Mouse (Mus musculus): ENCODE measurements around the gene Hoxd11. TPM values are rescaled to one million over a fixed set of nuclear protein-coding genes. Genes with fewer than 3 reads are reported as not detected.

Hoxd11 gene
- polyA plus RNA-seq, 1 experiment from 2014 or later, result not detected

DNA sequence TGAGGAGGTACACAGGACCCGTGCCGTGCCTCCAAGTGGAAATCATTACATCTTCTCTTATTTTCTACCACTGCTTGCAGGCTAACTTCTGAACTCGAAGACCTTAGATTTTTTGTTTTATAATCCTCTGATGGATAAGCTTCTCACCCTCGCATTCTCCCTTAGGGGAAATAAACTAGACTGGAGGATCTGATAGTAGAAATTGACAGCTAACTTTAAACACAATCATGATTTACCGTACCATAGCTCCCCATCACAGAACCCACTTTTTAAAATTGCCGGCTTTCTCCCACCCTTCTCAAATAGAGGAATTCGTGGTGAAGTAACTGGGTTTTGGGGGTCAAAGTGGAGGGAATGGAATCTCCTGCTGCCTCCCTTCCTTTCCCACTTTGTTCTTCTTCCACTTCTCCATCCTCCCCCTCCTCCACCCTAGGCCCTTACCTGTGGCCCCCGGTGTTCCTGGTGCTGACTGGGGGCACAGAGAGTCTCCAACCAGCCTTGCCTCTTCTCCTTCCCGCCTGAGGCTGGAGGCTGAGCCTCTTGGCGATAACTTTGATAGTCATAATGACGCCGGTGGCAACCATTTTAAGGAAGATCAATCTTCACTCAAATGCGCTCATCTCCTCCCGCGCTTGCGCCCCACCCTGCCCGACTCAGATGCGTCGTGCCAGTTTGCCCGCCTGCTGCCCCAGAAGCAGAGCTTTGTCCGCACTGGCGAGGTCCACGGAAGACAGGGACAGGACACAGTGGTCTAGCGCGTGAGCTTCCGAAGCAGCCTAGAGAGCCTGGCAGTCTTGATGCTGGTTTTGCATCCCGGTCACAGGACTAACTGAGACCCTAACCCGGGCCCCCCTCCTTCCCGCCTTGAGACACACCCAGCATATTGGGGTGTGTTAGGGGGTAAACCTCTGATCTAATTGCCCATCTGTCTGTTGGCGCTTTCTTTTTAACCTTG, 18.7 kb upstream of the Hoxd11 start:
- Histone ChIP-seq H3K36me3 (ENCODE audit: control insufficient read depth, insufficient read depth, low read length) (no peaks in the 10 kb centered on the region), H3K4me2 (no peak overlapping the region), H3K4me3 (ENCODE audit: low read depth, low read length) (no peak overlapping the region; the same call in 1 of the 2 replicates), H3K9me3 (replicated peaks; ENCODE audit: control insufficient read depth, low read length) (no peaks in the 10 kb centered on the region), H3K27ac (ENCODE audit: low read depth, low read length) (no peak overlapping the region), H3K27me3 (ENCODE audit: control insufficient read depth, insufficient read depth, low read length) (peaks cover 93% of the 10 kb centered on the region), H3K4me1 (ENCODE audit: control insufficient read depth, insufficient read depth, low read length) (peaks cover 4% of the 10 kb centered on the region; the same call in 1 of the 2 replicates), H3K9ac (ENCODE audit: low read depth, low read length) (no peak overlapping the region)
- 4% methylated on average over 30 of the region's 30 CpGs for WGBS (ENCODE audit: insufficient replicate concordance)
- no peak for ATAC-seq (replicated peaks; ENCODE audit: insufficient number of reproducible peaks, low FRiP score, low TSS enrichment)

DNA sequence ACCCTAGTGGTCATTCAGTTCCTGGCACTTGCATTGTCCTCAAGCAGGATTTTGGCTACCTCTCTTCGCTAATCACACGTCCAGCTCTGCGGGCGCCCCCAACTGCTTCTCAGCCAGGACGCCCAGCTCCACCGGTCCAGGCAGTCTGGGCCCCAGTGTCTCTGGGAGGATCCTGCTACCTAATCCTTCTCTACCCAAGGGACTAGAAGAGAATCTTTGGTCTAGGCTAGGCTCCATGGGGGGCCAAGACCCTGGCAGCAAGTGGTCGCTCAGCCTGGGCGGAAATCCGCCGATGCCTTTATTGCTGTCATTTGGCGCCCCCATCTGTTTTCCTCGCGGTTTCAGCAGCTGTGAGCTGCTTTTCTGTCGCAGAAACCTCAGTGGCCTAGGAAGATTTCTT, 17.7 kb upstream of the Hoxd11 start:
- H3K27ac ChIP-seq (ENCODE audit: low read depth, low read length), result no peak overlapping the region

DNA sequence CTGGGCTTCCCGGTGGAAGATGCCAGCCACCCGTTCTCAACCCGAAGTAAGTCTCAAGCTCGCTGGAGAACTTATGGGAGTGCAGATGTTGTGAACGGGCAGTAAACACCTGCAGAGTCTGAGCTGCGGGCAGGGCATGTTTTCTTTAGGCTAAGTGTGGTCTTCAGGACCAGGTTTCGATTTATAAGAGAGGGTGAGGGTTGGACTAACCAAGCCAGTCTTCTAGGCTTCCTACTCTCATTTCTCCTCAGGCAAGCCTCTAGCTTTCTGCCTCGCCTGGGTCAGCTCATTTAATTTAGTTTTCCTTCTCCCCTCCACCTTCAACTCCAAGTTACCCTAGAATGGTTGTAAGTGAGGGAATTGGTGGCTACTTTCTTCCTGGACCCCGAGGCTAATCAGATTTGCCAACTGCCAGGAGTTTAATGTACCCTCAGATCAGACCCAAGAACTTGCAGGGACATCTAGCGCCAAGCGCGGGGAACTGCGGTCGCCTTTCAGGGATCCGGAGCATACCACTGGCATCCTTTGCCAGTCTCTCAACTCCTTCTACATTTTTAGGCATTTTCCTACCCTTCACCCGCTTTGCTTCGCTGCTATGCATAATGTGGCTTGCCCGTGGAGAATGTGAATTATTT, 15.9 kb upstream of the Hoxd11 start:
- H3K4me3 ChIP-seq (ENCODE audit: low read depth, low read length), result no peak overlapping the region
- no peak overlapping the region for H3K4me2 ChIP-seq
- H3K4me1 ChIP-seq (ENCODE audit: control insufficient read depth, insufficient read depth, low read length), result peaks cover 7% of the 10 kb centered on the region; the same call in 1 of the 2 replicates
- ATAC-seq (replicated peaks; ENCODE audit: insufficient number of reproducible peaks, low FRiP score, low TSS enrichment), result no peak
- no peaks in the 10 kb centered on the region for H3K36me3 ChIP-seq (ENCODE audit: control insufficient read depth, insufficient read depth, low read length)
- H3K27me3 ChIP-seq (ENCODE audit: control insufficient read depth, insufficient read depth, low read length), result peaks cover 94% of the 10 kb centered on the region
- 6% methylated on average over 18 of the region's 18 CpGs for WGBS (ENCODE audit: insufficient replicate concordance)
- no peaks in the 10 kb centered on the region for H3K9me3 ChIP-seq (replicated peaks; ENCODE audit: control insufficient read depth, low read length)
- H3K9ac ChIP-seq (ENCODE audit: low read depth, low read length), result no peak overlapping the region
- no peak overlapping the region for H3K27ac ChIP-seq (ENCODE audit: low read depth, low read length)

More for the DNA sequence above, 17.7 kb upstream of the Hoxd11 start:
- Histone ChIP-seq H3K4me2 (peak overlapping the region; percentile 53), H3K9me3 (replicated peaks; ENCODE audit: control insufficient read depth, low read length) (no peaks in the 10 kb centered on the region), H3K9ac (ENCODE audit: low read depth, low read length) (no peak overlapping the region), H3K4me3 (ENCODE audit: low read depth, low read length) (peak overlapping the region; percentile 6; the same call in 1 of the 2 replicates), H3K27me3 (ENCODE audit: control insufficient read depth, insufficient read depth, low read length) (peaks cover 92% of the 10 kb centered on the region), H3K36me3 (ENCODE audit: control insufficient read depth, insufficient read depth, low read length) (no peaks in the 10 kb centered on the region), H3K4me1 (ENCODE audit: control insufficient read depth, insufficient read depth, low read length) (peaks cover 4% of the 10 kb centered on the region; the same call in 1 of the 2 replicates)
- WGBS (ENCODE audit: insufficient replicate concordance), result 1% methylated on average over 14 of the region's 14 CpGs
- ATAC-seq (replicated peaks; ENCODE audit: insufficient number of reproducible peaks, low FRiP score, low TSS enrichment), result 0 out of 2 replicates have a peak, but pooled peaks have one; percentile 42

DNA sequence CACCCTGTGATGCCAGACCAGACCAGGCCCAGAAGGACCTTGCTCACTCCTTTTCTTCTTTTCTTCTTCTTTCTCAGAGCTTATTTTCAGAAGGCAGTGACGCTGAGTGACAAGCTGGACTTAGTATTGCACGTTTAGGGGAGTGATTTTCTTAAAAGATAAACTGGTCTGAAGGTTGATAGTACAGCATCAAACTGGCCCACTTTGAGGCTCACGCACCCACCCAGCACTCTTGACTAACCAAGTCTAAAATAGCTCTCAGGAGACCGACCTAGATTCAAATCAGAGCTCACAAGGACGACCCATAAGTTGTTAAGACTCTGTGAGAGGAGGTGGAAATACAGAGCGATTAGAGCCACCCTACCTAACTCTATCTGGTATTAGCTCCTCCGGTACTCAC, 12.9 kb upstream of the Hoxd11 start:
- H3K36me3 ChIP-seq (ENCODE audit: control insufficient read depth, insufficient read depth, low read length), result no peaks in the 10 kb centered on the region
- no peaks in the 10 kb centered on the region for H3K9me3 ChIP-seq (replicated peaks; ENCODE audit: control insufficient read depth, low read length)
- no peak overlapping the region for H3K4me2 ChIP-seq
- H3K4me3 ChIP-seq (ENCODE audit: low read depth, low read length), result no peak overlapping the region
- WGBS (ENCODE audit: insufficient replicate concordance), result 3% methylated on average over 7 of the region's 7 CpGs
- peaks cover 10% of the 10 kb centered on the region; the same call in 1 of the 2 replicates for H3K4me1 ChIP-seq (ENCODE audit: control insufficient read depth, insufficient read depth, low read length)
- ATAC-seq (replicated peaks; ENCODE audit: insufficient number of reproducible peaks, low FRiP score, low TSS enrichment), result no peak
- H3K9ac ChIP-seq (ENCODE audit: low read depth, low read length), result no peak overlapping the region
- no peak overlapping the region for H3K27ac ChIP-seq (ENCODE audit: low read depth, low read length)
- H3K27me3 ChIP-seq (ENCODE audit: control insufficient read depth, insufficient read depth, low read length), result peaks cover 89% of the 10 kb centered on the region

DNA sequence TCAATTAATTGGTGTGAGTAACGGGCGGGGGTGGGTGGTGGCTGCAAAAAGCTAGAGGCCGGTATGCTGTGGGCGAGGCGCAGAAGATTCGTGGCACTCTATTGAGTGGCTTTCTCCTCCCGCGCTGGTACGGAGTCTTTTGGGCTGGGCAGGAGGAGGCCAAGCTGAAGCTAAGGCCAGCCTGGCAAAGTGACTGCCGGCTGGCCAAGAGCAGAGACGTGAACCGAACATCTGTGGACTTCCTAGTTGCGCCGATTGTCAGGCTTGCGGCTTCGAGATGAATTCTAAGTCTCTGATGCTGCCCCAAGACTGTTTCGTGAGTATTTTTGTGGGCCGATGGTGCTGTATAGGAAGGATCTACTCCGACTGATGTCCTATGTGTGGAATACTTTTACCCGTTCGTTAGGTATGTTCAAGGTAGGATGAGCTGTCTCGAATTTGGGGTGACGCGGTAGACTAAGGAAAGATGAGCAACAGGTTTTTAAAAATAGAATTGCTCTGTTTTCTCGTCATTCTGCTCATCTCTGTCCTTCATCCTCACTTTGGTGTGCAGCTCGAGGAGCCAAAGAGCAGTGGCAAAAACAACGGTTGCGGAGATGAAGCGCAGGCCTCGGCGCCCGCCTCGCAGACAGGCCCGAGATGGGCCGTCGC, 12.0 kb upstream of the Hoxd11 start:
- Histone ChIP-seq H3K9me3 (replicated peaks; ENCODE audit: control insufficient read depth, low read length) (no peaks in the 10 kb centered on the region), H3K4me2 (peak overlapping the region; percentile 63), H3K9ac (ENCODE audit: low read depth, low read length) (no peak overlapping the region), H3K36me3 (ENCODE audit: control insufficient read depth, insufficient read depth, low read length) (no peaks in the 10 kb centered on the region), H3K4me1 (ENCODE audit: control insufficient read depth, insufficient read depth, low read length) (peaks cover 10% of the 10 kb centered on the region; the same call in 1 of the 2 replicates), H3K4me3 (ENCODE audit: low read depth, low read length) (no peak overlapping the region; the same call in 1 of the 2 replicates), H3K27ac (ENCODE audit: low read depth, low read length) (no peak overlapping the region), H3K27me3 (ENCODE audit: control insufficient read depth, insufficient read depth, low read length) (peaks cover 89% of the 10 kb centered on the region)
- WGBS (ENCODE audit: insufficient replicate concordance), result 2% methylated on average over 36 of the region's 36 CpGs
- ATAC-seq (replicated peaks; ENCODE audit: insufficient number of reproducible peaks, low FRiP score, low TSS enrichment), result no peak

DNA sequence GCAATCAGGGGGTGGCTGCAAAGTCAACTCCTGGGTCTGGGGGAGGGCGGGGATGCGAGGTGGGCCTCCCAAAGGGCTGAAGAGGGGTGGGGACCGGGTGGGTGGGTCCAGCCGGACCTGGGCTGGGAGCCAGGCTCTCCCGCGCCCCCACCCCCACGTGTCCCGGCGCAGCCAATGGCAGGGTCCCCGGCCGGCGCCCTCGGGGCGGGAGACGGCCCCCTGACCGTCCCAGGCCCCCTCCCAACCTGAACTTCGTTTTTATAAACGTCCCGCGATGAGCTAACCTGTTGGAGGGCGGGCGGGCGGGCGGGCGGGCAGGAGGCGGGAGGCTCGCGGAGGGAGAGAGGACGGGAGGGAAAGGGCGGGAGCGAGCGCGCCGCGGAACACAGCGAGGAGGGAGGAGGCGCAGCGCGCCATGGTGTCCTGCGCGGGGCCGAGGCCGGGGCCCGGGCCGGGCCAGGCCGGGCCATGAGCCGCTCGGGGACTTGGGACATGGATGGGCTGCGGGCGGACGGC, 11.5 kb upstream of the Hoxd11 start, which contains the start of gene Hoxd13:
Gene Hoxd13, plus strand, starts transcription at position 469 of the 516 bp plus-strand sequence.
- peak within 1 kb of the TSS; percentile 42 for H3K4me3 ChIP-seq (ENCODE audit: low read depth, low read length)
- no peak within 1 kb of the TSS for H3K9ac ChIP-seq (ENCODE audit: low read depth, low read length)
- 0% methylated on average over 11 of the region's 51 CpGs for WGBS (ENCODE audit: insufficient replicate concordance)
- no peaks in the 10 kb centered on the region for H3K36me3 ChIP-seq (ENCODE audit: control insufficient read depth, insufficient read depth, low read length)
- peaks cover 88% of the 10 kb centered on the region for H3K27me3 ChIP-seq (ENCODE audit: control insufficient read depth, insufficient read depth, low read length)
- peak within 1 kb of the TSS; percentile 63 for H3K4me2 ChIP-seq
- H3K9me3 ChIP-seq (replicated peaks; ENCODE audit: control insufficient read depth, low read length), result no peaks in the 10 kb centered on the region
- H3K27ac ChIP-seq (ENCODE audit: low read depth, low read length), result no peak within 1 kb of the TSS
- no peak for ATAC-seq (replicated peaks; ENCODE audit: insufficient number of reproducible peaks, low FRiP score, low TSS enrichment)
- H3K4me1 ChIP-seq (ENCODE audit: control insufficient read depth, insufficient read depth, low read length), result peaks cover 10% of the 10 kb centered on the region; the same call in 1 of the 2 replicates

DNA sequence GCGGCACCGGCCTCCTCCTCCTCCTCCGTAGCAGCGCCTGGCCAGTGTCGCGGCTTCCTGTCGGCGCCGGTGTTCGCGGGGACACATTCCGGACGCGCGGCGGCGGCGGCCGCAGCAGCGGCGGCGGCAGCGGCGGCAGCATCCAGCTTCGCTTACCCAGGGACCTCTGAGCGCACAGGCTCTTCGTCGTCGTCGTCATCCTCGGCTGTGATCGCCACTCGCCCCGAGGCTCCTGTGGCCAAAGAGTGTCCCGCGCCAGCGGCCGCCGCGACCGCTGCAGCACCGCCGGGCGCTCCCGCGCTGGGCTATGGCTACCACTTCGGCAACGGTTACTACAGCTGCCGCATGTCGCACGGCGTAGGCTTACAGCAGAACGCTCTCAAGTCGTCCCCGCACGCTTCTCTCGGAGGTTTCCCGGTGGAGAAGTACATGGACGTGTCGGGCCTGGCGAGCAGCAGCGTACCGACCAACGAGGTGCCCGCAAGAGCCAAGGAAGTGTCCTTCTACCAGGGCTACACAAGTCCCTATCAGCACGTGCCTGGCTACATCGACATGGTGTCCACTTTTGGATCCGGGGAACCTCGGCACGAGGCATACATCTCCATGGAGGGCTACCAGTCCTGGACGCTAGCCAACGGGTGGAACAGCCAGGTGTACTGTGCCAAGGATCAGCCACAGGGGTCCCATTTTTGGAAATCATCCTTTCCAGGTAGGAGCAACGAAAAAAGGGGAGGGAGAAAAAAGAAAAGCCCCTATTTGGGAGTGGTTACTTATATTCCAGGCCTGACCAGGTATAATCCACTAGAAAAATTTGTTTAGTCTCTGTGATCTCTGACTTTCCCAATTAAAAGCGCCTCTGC, 10.8 kb upstream of the Hoxd11 start:
- Histone ChIP-seq H3K27me3 (ENCODE audit: control insufficient read depth, insufficient read depth, low read length) (peaks cover 88% of the 10 kb centered on the region), H3K27ac (ENCODE audit: low read depth, low read length) (no peak overlapping the region), H3K4me3 (ENCODE audit: low read depth, low read length) (peak overlapping the region; percentile 42), H3K4me2 (peak overlapping the region; percentile 63), H3K4me1 (ENCODE audit: control insufficient read depth, insufficient read depth, low read length) (peaks cover 10% of the 10 kb centered on the region; the same call in 1 of the 2 replicates), H3K36me3 (ENCODE audit: control insufficient read depth, insufficient read depth, low read length) (no peaks in the 10 kb centered on the region), H3K9ac (ENCODE audit: low read depth, low read length) (no peak overlapping the region), H3K9me3 (replicated peaks; ENCODE audit: control insufficient read depth, low read length) (no peaks in the 10 kb centered on the region)
- WGBS (ENCODE audit: insufficient replicate concordance), result under 1% methylated on average over 64 of the region's 74 CpGs
- no peak for ATAC-seq (replicated peaks; ENCODE audit: insufficient number of reproducible peaks, low FRiP score, low TSS enrichment)

Measured in heart, embryonic 11.5 days (tissue).